Mouse (Mus musculus) testis, postnatal 10 days (tissue): ENCODE results near the gene Fndc11.

Source experiments
- DNase-seq: peaks from one replicate; pipeline ENCODE4 v3.0.0; 2021; ENCODE audit warnings: low spot score

The Fndc11 gene

GRCm38 (mm10) chr2:181266839-181267238 lies 47.0 kb downstream of the Fndc11 start:
- DNase-seq, result no peak

DNA sequence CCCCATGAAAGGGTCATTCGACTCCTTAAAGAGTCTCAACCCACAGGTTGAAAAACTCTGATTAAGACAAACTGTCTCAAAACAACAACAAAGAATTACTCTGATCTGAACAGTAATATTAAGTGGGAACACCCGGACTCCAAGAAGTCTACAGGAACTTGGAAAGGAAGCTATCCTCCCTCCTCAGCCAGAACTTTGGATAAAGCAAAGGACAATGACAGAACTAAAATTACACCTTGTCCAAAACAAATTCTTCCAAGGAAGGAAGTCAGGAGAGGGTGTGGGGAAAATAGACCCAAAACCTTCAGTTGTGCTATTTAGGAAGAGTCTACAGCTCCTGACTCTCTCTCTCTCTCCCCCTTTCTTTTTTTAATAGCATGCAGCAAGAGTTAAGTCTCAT lies 52.3 kb downstream of the Fndc11 start:
- DNase-seq, result no peak
